Mouse (Mus musculus): ENCODE results near the gene Gsdmc3. TPM values are rescaled to one million over a fixed set of nuclear protein-coding genes. Genes with fewer than 3 reads are reported as not detected.

Gsdmc3 gene
- 0.17 TPM for polyA plus RNA-seq (2017; shearing (Covaris generic))

GRCm38 (mm10) chr15:63878458-63878857 lies at the start of gene Gsdmc3:
Gsdmc3 (minus strand) TSS chr15:63878558.

GRCm38 (mm10) chr15:63912197-63912596 lies 33.8 kb upstream of the Gsdmc3 start, which contains the start of gene Gsdmc4:
Gsdmc4 (minus strand) TSS chr15:63912297.

Other genes with a start within 250 kb of the Gsdmc3 start
- gene Gsdmc2, start 33.4 kb downstream of the Gsdmc3 start, polyA plus RNA-seq (2017; shearing (Covaris generic)) = not detected
- gene Gsdmc4, start 33.7 kb upstream of the Gsdmc3 start, polyA plus RNA-seq (2017; shearing (Covaris generic)) = not detected
- 299 TPM for gene Fam49b, start 181.9 kb upstream of the Gsdmc3 start, polyA plus RNA-seq (2017; shearing (Covaris generic))

Measured in effector memory CD4-positive, alpha-beta T cell, adult 7 months (primary cell).